Mouse (Mus musculus) monocyte, adult 2 months (primary cell): Measurements from ENCODE around the gene Rrp1.
"Not testable (repeated sequence)": the region's sequence is repeated elsewhere in the genome, so short reads cannot be mapped to it uniquely, and the experiment has no call there.

Experiments used
- DNase-seq, 2 experiments: peaks; one replicate each; pipeline ENCODE4 v3.0.0; 2022; ENCODE audit warnings: low spot score in 2 of 2, low read depth in 1 of 2

The Rrp1 gene

GRCm38 (mm10) chr10:78425181-78426041 lies 12.6 kb upstream of the Rrp1 start, which contains the start of gene Cstb:
Gene Cstb, plus strand, starts transcription at chr10:78425669.
- DNase-seq, result peak; percentile 44 to 78

DNA sequence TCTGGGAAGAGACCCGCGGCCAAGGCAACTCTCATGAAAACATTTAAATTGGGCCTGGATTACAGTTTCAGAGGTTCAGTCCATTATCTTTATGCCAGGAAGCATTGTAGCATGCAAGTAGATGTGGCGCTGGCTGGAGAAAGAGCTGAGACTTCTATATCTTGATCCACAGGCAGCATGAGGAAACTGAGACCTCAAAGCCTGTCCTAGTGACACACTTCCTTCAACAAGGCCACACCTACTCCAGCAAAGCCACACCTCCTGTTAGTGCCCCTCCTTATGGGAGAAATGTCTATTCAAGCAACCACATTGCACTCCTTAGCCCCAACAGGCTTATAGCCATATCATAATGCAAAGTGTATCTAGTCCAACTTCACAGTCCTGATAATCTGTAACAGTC lies 9.8 kb upstream of the Rrp1 start:
- no peak for DNase-seq

DNA sequence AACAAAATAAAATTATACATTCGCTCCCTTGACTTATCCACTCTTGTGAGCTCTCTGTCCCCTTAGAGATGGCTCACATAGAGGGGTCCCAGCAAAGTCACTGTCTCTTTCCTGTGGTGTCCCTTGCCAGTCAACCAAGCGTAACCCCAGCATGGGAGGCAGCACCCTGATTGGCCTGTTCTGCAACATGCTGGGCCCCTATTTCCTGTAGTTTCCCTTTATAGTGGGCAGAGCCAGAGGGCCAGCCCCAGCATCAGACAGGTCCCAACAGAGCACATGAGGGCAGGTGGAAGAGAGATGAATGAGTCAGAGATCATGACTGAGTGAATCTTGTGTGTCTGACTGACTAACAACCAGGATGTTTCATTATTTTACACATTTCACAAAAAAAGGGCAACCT lies 8.1 kb upstream of the Rrp1 start:
- DNase-seq, result no peak

DNA sequence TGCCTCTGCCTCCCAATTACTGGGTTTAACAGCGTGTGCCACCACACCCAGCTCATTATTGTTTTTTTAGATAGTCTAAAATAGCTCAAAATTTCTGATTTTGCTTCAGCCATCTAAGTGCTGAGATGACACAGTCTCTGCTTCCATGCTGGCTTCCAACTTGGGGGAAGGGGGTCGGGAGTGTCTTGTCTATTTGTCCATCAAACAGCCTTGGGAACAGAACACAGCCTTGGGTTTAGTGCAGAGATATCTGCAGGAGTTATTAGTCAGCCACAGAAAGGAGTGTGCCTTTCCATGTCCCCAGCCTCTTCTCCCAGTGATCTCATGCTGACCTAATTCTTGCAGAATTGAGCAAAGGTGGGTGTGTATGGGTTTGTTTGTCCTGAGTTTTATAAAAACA lies 5.9 kb upstream of the Rrp1 start:
- DNase-seq, result no peak

DNA sequence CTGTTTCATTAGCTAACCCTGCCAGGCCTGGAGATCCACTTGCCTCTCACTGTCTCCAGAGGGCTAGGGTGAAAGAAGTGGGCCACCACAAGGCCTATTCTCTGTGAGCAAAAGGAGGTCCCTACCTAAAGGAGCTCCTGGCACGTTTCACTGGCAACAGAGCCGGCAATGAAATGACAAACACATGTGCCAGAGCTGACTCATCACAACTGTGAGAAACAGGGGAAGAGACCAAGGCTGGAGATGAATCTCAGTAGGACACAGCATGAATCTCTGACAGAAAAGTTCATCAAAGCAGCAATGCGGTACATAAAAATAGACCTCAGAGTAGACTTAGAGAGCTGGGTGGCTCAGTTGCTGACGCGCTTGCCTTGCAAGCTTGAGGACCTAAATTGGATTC lies 5.0 kb upstream of the Rrp1 start:
- DNase-seq, result no peak

GRCm38 (mm10) chr10:78414936-78415335 lies 2.1 kb upstream of the Rrp1 start:
- DNase-seq, result not testable (repeated sequence)

DNA sequence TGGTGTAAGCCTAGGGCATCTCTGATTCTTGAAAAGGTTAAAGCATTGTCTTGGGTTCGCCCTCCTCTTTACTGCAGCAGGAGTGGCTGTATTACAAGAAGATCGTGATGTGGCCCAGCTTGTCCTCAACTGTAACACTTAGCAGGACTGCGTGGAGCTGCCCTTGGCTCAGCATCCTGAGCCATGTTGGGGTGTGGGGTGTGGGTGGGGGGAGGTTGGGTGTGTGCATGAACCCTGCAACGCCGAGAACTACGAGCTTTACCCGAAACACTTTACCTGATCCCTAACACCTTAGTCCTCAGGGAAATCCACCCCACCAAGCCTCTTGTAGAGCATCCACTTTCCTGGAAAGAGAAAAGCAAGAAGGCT lies 293 bp upstream of the Rrp1 start:
- no peak for DNase-seq

DNA sequence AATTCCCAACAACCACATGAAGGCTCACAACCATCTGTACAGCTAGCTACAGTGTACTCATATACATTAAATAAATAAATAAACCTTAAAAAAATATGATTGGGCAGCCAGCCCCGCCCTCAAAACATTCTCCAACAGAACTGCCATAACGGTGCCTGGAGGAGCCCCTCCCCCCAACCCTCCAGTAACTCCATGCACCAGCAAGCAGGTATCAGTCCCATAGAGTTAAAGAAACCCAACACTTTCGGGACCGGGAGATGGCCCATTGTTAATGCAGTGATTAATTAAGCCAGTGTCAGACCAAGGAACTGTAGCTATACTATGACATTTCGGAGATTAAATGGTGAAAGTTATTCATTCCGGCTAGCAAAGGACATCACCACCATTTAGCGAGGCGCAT lies 992 bp downstream of the Rrp1 start:
- no peak for DNase-seq

DNA sequence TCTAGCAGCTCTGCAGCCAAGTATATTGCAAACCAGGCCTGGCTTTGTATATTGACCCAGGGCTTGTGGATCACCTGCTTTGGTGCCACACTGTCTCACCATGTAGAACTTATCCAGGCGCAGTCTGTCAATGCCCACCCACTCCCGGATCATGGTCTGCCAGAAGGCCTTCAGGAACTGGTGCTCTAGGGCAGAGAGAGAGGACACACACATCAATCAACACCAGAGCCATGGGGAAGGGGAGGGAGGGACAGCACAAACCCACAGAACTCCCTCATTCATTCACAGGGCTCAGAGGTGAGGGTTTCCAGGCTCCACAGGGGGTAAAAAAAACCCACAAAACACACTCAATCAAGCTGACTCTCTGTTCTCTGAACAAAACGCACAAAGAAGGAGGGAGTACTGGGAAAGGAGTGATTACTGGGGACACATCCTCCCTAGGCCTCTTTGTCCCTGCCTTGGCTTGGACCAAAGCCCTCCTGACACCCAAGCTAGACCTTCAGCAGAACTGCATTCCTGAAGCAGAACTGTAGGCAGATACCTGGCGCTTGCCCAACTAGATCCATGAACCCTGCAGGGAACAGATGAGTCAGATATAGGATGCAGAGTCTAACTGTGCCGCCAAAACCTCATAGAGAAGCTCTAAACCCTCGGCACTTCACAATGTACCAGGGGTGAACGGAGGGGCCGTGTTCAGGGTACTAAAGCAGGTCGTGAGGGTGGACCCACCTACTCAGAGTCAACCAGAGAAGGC lies 3.6 kb downstream of the Rrp1 start:
- no peak for DNase-seq

GRCm38 (mm10) chr10:78407132-78407531 lies 5.7 kb downstream of the Rrp1 start:
- DNase-seq, result no peak

DNA sequence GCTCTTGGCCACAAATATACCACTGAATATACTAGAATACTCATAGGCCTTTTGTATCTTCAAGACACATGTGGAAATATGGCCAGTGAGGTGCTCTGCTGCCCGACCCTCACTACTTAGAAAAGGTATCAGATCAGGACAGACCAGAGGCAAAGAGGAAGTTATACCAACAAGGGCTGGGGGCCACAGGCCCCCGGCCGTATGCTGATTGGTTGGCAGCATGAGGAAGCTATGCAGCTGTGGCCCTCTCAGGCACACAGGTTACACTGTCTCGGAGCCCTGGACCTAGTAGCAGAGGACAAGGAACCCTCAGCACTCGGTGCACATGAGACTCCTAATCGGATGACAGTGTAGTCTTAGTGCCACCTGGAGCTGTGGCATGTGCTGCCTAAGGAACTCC lies 6.7 kb downstream of the Rrp1 start:
- DNase-seq, result no peak

DNA sequence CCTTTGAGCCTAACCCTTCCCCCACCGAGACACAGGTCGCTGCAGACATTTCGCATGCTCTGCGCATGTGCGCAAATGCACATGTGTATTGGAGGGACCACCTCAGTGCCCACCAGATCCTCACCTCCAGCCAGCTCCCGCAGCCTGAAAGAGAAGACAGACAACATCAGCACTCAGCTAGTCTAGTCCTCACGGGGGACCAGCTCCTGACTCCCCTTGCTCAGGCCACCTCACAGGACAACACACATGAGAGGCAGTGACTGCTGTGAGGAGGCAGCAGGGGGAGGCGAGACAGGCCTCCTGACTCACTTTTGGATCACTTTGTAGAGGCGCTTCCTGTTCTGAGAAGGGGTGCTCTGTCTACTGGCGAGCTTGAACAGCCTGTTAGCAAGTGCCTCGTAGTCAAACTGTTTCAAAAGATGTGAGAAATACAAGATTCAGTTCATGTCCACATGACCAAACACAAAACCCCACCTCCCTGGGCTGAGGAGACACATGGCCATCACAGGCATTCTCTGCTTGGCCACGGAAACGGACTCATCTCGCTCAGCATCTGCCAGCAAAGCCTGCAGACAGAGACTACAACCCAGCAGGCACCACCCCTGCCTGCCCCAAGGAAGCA lies 10.4 kb downstream of the Rrp1 start:
- no peak for DNase-seq

- no peak for DNase-seq
Observed at GRCm38 (mm10) chr10:78401127-78401526, 11.7 kb downstream of the Rrp1 start.

DNA sequence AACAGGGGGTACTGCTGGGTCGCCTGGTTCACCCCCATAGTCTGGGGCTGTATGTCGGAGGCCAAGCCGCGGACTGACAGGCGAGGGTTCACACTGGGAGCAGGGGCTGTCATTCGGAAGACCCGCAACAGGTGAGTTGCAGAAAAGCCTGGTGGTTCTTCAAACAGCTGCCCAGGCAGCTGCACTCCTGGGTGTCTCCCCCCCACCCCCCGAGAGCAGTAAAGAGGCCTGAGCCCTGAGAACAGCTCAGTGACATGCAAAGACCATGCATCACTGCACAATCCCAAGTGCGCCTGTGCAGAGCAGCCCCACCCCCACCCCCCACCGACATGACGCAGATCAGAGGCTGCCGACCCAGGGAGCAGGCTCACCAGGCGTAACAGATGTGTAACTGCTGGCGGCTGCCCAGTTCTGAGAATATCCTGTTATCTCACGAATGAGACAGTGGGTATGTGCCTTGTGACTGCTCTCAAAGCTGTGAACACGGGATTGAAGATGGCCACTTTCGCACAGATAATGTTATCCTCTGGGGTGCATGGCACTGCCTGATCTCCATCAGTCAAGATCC lies 13.7 kb downstream of the Rrp1 start:
- no peak for DNase-seq

GRCm38 (mm10) chr10:78396625-78396885 lies 16.3 kb downstream of the Rrp1 start:
- no peak for DNase-seq

- peak; percentile 67 to 88 for DNase-seq
Observed at GRCm38 (mm10) chr10:78395819-78396624, 16.8 kb downstream of the Rrp1 start.

DNA sequence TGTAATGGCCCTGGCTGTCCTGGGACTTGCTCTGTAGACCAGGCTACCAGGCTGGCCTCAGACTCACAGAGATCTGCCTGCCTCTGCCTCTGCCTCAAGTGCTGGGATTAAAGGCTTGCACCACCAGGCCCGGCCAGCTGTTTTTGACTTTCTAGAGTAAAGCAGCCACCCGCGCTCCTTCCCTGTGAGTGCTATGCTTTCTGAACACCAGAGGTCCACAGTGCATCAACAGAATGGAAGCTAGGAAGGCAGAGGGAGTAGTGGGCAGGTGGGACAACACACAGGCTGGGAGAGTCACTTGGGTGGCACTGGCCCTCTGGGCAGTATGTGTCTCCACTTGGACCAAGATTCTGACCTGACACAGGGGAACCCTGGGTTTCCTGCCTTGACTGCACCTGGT lies 17.5 kb downstream of the Rrp1 start:
- DNase-seq, result no peak

GRCm38 (mm10) chr10:78392072-78392471 lies 20.8 kb downstream of the Rrp1 start:
- DNase-seq, result peak; percentile 42 to 80

- DNase-seq, result no peak
Observed at GRCm38 (mm10) chr10:78390982-78391470, 21.8 kb downstream of the Rrp1 start.

DNA sequence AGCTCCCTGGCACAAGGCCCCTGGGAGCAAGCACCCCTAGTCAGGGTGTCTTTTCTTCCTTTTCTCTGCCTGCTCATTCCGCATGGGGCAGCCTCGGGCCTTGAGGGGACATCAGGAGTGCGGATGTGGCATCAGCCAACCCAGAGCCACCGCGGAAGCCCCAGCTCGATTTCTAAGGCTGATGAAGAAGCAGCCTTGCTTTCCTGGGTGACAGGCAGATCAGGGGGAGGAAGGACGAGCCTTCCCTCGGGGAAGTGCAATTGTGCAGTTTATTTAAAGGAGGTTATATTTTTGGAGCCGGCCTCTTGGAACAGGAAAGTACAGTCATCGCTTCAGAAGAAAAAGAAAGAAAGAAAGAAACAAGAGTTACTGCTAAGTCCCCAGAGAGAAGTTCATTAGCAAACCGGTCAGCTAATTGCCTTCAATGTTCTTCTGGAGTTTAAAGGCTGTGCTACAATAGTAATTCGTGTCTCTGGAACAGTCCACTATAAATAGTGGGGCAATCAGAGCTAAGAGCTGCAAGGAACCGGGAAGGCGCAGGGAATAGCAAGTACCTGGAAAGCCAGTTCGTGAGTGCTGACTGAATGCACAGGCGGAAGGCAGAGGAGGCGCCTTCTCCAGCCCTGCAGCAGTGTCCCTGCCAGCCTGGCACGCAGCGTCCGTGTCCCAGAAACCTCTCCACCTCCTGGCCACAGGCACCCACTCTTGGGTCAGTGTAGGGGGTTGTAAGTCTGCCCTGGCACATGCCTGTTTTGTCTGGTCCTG lies 24.4 kb downstream of the Rrp1 start:
- DNase-seq, result no peak
